Mouse (Mus musculus): ENCODE data around the gene Gmds. TPM values are rescaled to one million over a fixed set of nuclear protein-coding genes. Genes with fewer than 3 reads are reported as not detected.

Gmds gene
- total RNA-seq, 2 experiments from 2014 or later = 6.9 to 7.8 TPM

DNA sequence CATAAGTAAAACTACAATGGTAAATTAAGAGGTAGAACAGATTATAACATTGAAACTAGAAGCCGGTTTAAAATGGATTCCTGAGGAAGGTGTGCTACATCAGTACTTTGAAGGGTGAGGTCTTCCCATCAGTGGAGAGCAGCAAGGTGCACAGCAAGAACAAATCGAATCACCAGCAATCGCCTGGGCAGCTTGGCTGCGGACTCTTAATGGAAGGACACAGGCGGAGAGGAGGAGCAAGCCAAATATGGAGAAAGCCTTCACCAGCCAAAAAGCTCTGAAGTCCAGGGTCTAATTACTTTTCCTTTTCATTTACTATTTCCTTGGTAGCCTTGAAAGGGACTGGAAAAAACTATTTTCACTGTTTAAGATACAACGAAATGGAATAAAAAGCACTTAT lies 170.7 kb downstream of the Gmds start:
- ATAC-seq (ENCODE audit: poor library complexity, severe bottlenecking) = no peak

- no peak for ATAC-seq (ENCODE audit: poor library complexity, severe bottlenecking)
Measured at GRCm38 (mm10) chr13:32165581-32165980, 173.0 kb downstream of the Gmds start.

- no peak for ATAC-seq (ENCODE audit: poor library complexity, severe bottlenecking)
Measured at GRCm38 (mm10) chr13:32161567-32161966, 177.0 kb downstream of the Gmds start.

DNA sequence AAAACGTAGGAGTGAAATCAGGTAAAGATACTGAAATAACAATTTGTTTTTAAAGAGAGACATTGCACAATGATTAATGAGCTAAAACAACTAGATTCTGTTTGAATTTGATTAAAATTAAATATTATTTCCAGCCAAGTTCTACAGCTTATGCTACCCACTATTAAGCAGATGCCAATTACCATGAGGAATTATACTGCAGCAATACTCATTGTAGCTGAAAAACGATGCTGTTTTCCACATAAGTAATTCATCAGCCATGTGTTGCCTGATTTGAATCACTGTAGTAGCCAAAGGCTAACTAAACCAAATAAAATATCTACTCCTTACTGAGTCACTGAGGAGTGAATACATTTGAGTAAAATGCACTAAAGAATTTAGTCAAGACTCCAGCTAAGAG lies 180.3 kb downstream of the Gmds start:
- no peak for ATAC-seq (ENCODE audit: poor library complexity, severe bottlenecking)

DNA sequence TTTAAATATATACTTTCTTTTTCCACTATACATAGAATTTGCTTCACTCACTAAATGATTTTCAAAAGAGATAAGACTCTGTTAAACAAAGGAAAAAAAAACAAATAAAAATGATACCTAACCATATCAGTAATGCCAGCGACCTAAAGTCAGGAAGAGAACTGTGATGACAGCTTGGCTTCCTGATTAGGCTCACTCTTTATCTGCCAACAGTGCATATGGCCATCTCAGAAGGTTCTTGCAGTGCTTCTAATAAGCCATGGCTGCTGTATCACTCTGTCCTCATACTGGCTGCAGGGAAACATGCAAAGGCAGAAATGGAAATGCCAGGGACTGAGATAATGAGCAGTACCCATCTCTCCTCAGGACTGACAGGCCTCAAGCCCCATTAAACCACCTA lies 192.6 kb downstream of the Gmds start:
- ATAC-seq (ENCODE audit: poor library complexity, severe bottlenecking) = no peak

- ATAC-seq (ENCODE audit: poor library complexity, severe bottlenecking) = no peak
Measured at GRCm38 (mm10) chr13:32145179-32145578, 193.4 kb downstream of the Gmds start.

GRCm38 (mm10) chr13:32143651-32144050 lies 194.9 kb downstream of the Gmds start:
- ATAC-seq (ENCODE audit: poor library complexity, severe bottlenecking) = no peak

DNA sequence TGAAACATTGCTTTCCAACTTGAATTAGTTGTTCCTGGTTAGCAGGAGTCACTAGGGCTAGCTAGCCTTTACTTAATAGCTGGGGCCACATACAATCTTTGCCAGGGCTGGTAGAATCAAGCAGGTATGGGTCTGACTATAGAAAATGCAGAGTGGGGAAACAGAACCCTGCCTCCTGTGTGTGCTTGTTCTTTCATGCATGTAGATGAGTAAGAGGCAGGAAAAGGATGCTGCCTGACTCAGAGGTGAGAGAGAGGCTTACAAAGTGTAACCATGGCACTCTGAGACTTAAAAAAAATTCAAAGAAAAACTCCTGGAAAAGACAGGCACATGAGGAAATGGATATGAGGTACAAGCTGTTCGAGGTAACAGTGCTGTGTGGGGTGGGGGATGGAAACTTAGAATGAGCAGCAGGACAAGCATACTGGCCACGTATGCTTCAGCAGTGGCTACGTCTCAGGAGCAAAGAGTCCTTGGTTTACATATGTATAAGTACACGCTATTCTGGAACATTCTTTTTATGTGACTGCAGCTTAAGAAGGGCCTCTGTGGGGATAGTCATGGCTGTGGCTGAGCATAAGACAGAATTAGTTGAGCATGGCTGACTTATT lies 203.8 kb downstream of the Gmds start:
- ATAC-seq (ENCODE audit: poor library complexity, severe bottlenecking) = no peak

DNA sequence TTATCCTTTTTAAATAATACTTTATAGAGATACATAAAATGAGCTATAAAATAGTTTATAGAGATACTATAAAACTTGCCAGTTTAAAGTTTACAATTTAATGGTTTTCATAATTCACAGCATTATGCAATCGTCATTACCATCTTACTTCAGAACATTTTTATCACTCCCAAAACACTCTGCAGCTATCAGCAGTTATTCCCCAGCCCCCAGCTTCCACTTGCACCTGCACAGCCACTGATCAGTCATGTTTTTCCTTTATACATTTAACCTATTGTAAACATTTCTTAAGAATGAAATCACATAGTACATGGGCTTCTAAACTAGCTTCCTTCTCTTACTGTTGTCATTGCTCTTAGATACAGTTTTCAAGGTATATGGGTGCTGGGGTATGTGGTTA lies 208.6 kb downstream of the Gmds start:
- no peak for ATAC-seq (ENCODE audit: poor library complexity, severe bottlenecking)

DNA sequence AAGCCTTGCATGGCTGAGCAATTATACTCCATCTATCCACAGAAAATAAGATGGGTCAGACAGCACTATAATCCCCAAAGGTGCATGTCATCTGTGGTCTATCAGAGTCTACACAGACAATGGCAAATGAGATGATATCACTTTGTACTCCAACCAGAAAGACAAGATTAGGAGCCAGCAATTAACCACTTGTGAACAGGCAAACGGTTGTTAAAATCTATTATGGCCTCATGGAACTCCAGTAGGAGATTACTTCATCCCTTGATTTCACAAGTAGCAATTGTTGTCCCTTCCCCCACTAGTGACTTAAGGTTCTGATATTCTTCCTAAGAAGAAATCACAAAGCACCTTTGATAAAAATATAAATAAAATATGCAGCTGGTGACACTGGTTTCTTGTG lies 220.2 kb downstream of the Gmds start:
- no peak for ATAC-seq (ENCODE audit: poor library complexity, severe bottlenecking)

GRCm38 (mm10) chr13:32115468-32115867 lies 223.1 kb downstream of the Gmds start:
- no peak for ATAC-seq (ENCODE audit: poor library complexity, severe bottlenecking)

- no peak for ATAC-seq (ENCODE audit: poor library complexity, severe bottlenecking)
Measured at GRCm38 (mm10) chr13:32113875-32114274, 224.7 kb downstream of the Gmds start.

- ATAC-seq (ENCODE audit: poor library complexity, severe bottlenecking) = 0 out of 2 replicates have a peak, but pooled peaks have one; percentile 30
Measured at GRCm38 (mm10) chr13:32088303-32088977, 250.1 kb downstream of the Gmds start.

GRCm38 (mm10) chr13:32080520-32081249 lies 257.9 kb downstream of the Gmds start:
- no peak for ATAC-seq (ENCODE audit: poor library complexity, severe bottlenecking)

GRCm38 (mm10) chr13:32073630-32074029 lies 264.9 kb downstream of the Gmds start:
- ATAC-seq (ENCODE audit: poor library complexity, severe bottlenecking) = no peak

DNA sequence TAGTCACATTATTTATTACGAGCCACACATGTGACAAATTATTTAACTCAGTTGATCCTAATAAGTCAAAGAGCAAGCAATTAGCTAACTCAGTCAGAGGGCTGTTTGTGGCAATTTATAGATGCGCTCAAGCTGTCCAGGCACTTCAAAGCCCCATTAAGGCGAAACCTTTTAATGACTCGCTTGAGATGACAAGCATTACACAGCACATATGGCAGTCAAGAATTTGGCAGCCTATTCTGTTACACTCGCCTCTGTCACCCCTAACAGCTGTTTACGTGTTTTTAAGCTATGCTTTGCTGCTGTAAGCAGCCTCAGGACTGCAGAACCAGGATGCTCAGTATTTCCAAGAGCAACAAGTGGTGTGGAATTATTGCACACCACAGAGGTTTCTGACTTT lies 283.2 kb downstream of the Gmds start:
- no peak for ATAC-seq (ENCODE audit: poor library complexity, severe bottlenecking)

- ATAC-seq (ENCODE audit: poor library complexity, severe bottlenecking) = no peak
Measured at GRCm38 (mm10) chr13:32053587-32053986, 285.0 kb downstream of the Gmds start.

DNA sequence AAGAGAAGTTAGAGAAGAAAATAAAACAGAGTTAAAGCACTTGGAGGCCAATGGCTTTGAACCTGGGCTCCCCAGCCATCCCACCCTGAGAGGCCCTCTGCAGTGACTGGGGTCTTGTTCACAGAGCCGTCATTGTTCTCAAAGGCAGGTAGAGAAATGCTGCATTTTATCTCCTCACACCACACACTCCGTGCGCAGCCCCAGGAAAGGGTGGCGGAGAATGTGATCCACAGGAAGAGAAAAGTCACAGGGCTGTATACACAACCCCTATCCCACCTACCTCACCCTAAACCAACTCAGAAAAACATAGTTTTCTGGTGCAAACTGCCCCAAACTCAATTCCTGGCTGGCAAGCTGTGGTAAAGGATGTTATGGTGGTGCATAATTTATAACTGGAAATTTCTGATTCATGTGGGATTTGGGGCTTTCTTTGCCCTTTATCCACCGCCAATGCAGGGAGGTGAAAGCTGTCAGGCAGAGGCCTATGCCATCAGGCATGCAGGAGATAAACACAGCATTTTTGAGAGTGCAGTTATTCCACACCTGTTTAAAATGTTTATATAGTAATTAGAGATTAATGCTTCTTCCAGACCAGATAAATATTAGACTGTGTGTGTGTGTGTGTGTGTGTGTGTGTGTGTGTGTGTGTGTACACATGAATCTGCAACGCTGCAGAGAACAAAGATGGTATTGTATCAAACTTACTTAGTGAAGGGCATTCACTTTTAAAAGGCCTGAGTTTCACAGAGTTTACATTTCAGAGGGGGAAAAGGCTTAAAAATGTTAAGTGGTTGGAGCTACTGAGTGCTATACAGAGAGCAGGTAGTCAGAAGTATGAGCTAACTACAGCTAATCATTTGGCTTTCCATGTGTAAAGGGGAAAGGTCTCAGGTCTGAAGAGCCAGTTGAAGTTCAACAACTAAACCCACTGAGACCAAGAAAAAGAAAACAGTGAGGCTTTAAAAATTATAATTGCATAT lies 290.3 kb downstream of the Gmds start:
- no peak for ATAC-seq (ENCODE audit: poor library complexity, severe bottlenecking)

- ATAC-seq (ENCODE audit: poor library complexity, severe bottlenecking) = no peak
Measured at GRCm38 (mm10) chr13:32046961-32047360, 291.6 kb downstream of the Gmds start.

GRCm38 (mm10) chr13:32042748-32043147 lies 295.8 kb downstream of the Gmds start:
- ATAC-seq (ENCODE audit: poor library complexity, severe bottlenecking) = no peak

- ATAC-seq (ENCODE audit: poor library complexity, severe bottlenecking) = no peak
Measured at GRCm38 (mm10) chr13:32040822-32041221, 297.7 kb downstream of the Gmds start.

Data from megakaryocyte, adult 5-6 weeks (primary cell).